Mouse (Mus musculus): ENCODE results near the gene Defa31.
"Not testable (repeated sequence)": the region's sequence is repeated elsewhere in the genome, so short reads cannot be mapped to it uniquely, and the experiment has no call there.

The Defa31 gene

GRCm38 (mm10) chr8:21191314-21191713 lies at the start of gene Defa31:
Gene Defa31 (plus strand): TSS chr8:21191614.
- not testable (repeated sequence) for DNase-seq

- not testable (repeated sequence) for DNase-seq
These were observed 29.4 kb upstream of the Defa31 start, which contains the start of gene Defa22 for GRCm38 (mm10) chr8:21161977-21162376. Gene Defa22 (plus strand): TSS chr8:21162277.

GRCm38 (mm10) chr8:21201261-21201660 lies 9.8 kb downstream of the Defa31 start, which contains the start of gene Gm15293:
Gene Gm15293 (plus strand): TSS chr8:21201561.
- not testable (repeated sequence) for DNase-seq
